Mouse (Mus musculus) right cerebral cortex, adult 2 months (tissue): ENCODE measurements at regions not wholly inside any gene's neighbourhood (a gene's known extent, or its start where the extent isn't known, plus 50 kb on each side); places are given as distances from the start of the nearest gene placed in this dataset.

Source experiments
- DNase-seq, 2 experiments: peaks; one replicate each; pipeline ENCODE4 v3.0.0; 2021 to 2022; ENCODE audit warnings: low spot score in 2 of 2

DNA sequence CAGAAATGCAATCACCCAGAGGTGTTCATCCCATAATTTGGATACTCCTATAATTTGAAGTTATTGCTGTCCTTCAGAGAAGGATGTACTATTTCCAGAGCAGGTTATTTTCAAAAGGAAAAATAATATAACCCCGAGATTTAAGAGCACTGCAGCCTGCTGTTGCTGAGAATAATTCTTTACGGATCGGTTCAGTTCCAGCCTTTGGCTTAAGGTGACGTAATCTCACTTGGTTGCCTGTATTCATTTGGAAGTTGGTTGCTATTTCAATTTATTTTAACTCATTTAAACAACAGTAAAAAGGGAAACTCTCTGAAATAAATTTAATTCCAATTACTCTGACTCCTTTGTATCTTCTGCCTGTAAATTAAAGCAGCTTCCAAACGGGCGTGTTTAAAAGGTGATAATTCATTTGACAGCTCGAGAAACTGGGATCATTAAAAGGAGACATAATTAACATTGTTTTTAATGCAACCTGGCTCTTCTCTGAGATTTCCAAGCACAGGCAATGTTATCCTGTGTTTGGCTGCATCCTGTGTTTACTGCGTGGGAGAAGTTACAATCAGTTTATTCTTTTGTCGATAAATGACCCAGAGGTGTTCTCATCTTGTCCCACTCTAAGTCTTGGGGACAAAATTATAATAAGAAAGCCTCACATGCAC lies 568.5 kb downstream of the Gm16223 start:
- DNase-seq: no peak

- DNase-seq: no peak
Measured at GRCm38 (mm10) chr5:42656460-42656859, 576.5 kb upstream of the Cpeb2 start.

- no peak for DNase-seq
Measured at GRCm38 (mm10) chr5:42659994-42660393, 573.0 kb upstream of the Cpeb2 start.

DNA sequence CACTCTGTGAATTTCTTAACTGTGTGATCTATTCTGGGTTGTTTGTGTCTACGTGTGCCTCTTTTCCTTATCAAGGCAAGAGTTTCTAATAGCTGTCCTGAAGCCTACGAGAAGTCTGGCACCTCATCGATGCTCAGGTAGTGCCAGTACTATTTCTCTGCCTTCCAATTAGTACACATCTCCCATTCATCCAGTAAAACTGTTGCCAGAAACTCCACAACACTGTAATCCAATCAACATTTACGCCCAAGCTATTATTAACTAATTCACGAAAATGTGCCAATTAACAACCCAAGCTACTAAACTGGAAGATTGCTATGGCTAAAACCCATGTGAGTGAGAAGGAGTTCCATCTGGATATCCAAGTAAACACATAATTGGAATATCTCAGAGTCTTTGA lies 553.4 kb upstream of the Cpeb2 start:
- DNase-seq: no peak

GRCm38 (mm10) chr5:42685356-42686057 lies 547.5 kb upstream of the Cpeb2 start:
- DNase-seq: no peak

DNA sequence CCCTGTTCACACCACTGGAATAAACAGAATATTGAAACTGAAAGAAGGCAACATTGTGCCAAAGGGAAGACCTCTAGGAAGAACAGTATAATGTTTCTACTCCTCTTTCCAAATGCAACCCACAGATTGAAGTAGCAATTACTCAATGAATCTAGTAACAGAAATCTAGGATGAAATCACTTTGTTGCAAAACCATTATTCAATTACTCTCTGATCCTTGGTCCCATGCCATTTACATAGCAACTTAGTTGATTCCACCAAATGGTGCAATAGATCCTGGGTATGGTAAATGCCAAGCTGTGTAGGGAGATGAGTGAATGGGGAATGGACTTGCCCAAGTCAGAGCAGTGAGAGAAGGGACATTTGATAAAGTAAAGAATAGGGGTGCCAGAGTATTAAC lies 545.8 kb upstream of the Cpeb2 start:
- no peak for DNase-seq
